Mouse (Mus musculus): Measurements from ENCODE around the gene Tas1r3. TPM values are rescaled to one million over a fixed set of nuclear protein-coding genes. Genes with fewer than 3 reads are reported as not detected.

Tas1r3 gene
- polyA plus RNA-seq, 1 experiment from 2014 or later, result 0.84 TPM

GRCm38 (mm10) chr4:155891551-155892001, 28.4 kb upstream of the Tas1r3 start, which contains the start of the genes Pusl1 and Acap3:
TSS of gene Pusl1 (minus strand) at chr4:155891781.
TSS of gene Acap3 (plus strand) at chr4:155891822.
- Histone ChIP-seq H3K9me3 (ENCODE audit: control insufficient read depth, low read length) (no peaks in the 10 kb centered on the region), H3K4me2 (ENCODE audit: low read length) (peak within 1 kb of the TSS; percentile 98), H3K4me3 (replicated peaks; ENCODE audit: low read length) (peak within 1 kb of the TSS; percentile 98), H3K9ac (replicated peaks; ENCODE audit: low read depth, low read length) (peak within 1 kb of the TSS; percentile 97), H3K4me1 (replicated peaks; ENCODE audit: control insufficient read depth, insufficient read depth, low read length) (peaks cover 48% of the 10 kb centered on the region), H3K36me3 (ENCODE audit: control insufficient read depth, insufficient read depth) (peaks cover 16% of the 10 kb centered on the region), H3K27me3 (replicated peaks; ENCODE audit: control insufficient read depth, insufficient read depth, low read length) (no peaks in the 10 kb centered on the region), H3K27ac (ENCODE audit: low read length) (peak within 1 kb of the TSS; percentile 100)
- peak; percentile 84 for ATAC-seq
- WGBS, result under 1% methylated on average over 52 of the region's 52 CpGs

- peak overlapping the region; percentile 98 for H3K4me2 ChIP-seq (ENCODE audit: low read length)
- no peak for ATAC-seq
- peak overlapping the region; percentile 35; the same call in 1 of the 2 replicates for H3K27ac ChIP-seq (ENCODE audit: low read length)
- H3K4me3 ChIP-seq (replicated peaks; ENCODE audit: low read length), result peak overlapping the region; percentile 98
- H3K4me1 ChIP-seq (replicated peaks; ENCODE audit: control insufficient read depth, insufficient read depth, low read length), result peaks cover 48% of the 10 kb centered on the region
- peaks cover 13% of the 10 kb centered on the region for H3K36me3 ChIP-seq (ENCODE audit: control insufficient read depth, insufficient read depth)
- 0% methylated on average over 34 of the region's 34 CpGs for WGBS
- no peaks in the 10 kb centered on the region for H3K9me3 ChIP-seq (ENCODE audit: control insufficient read depth, low read length)
- H3K27me3 ChIP-seq (replicated peaks; ENCODE audit: control insufficient read depth, insufficient read depth, low read length), result no peaks in the 10 kb centered on the region
- peak overlapping the region; percentile 83 for H3K9ac ChIP-seq (replicated peaks; ENCODE audit: low read depth, low read length)
These were observed 27.9 kb upstream of the Tas1r3 start for GRCm38 (mm10) chr4:155891011-155891471.

- no peak overlapping the region for H3K9ac ChIP-seq (replicated peaks; ENCODE audit: low read depth, low read length)
- peaks cover 23% of the 10 kb centered on the region for H3K36me3 ChIP-seq (ENCODE audit: control insufficient read depth, insufficient read depth)
- no peaks in the 10 kb centered on the region for H3K27me3 ChIP-seq (replicated peaks; ENCODE audit: control insufficient read depth, insufficient read depth, low read length)
- 85% methylated on average over 5 of the region's 5 CpGs for WGBS
- no peak for ATAC-seq
- no peak overlapping the region for H3K27ac ChIP-seq (ENCODE audit: low read length)
- peaks cover 32% of the 10 kb centered on the region for H3K4me1 ChIP-seq (replicated peaks; ENCODE audit: control insufficient read depth, insufficient read depth, low read length)
- H3K4me2 ChIP-seq (ENCODE audit: low read length), result no peak overlapping the region
- H3K9me3 ChIP-seq (ENCODE audit: control insufficient read depth, low read length), result no peaks in the 10 kb centered on the region
- H3K4me3 ChIP-seq (replicated peaks; ENCODE audit: low read length), result no peak overlapping the region
These were observed 26.2 kb upstream of the Tas1r3 start for GRCm38 (mm10) chr4:155889316-155889715.

- no peak overlapping the region for H3K4me3 ChIP-seq (replicated peaks; ENCODE audit: low read length)
- H3K36me3 ChIP-seq (ENCODE audit: control insufficient read depth, insufficient read depth), result peaks cover 23% of the 10 kb centered on the region
- no peaks in the 10 kb centered on the region for H3K9me3 ChIP-seq (ENCODE audit: control insufficient read depth, low read length)
These were observed 25.0 kb upstream of the Tas1r3 start for GRCm38 (mm10) chr4:155888181-155888580.

GRCm38 (mm10) chr4:155887674-155888073, 24.5 kb upstream of the Tas1r3 start:
- ATAC-seq, result no peak
- H3K27me3 ChIP-seq (replicated peaks; ENCODE audit: control insufficient read depth, insufficient read depth, low read length), result no peaks in the 10 kb centered on the region
- no peak overlapping the region for H3K27ac ChIP-seq (ENCODE audit: low read length)
- 90% methylated on average over 10 of the region's 10 CpGs for WGBS
- no peaks in the 10 kb centered on the region for H3K9me3 ChIP-seq (ENCODE audit: control insufficient read depth, low read length)
- no peak overlapping the region for H3K4me2 ChIP-seq (ENCODE audit: low read length)
- H3K36me3 ChIP-seq (ENCODE audit: control insufficient read depth, insufficient read depth), result peaks cover 23% of the 10 kb centered on the region
- no peak overlapping the region for H3K9ac ChIP-seq (replicated peaks; ENCODE audit: low read depth, low read length)
- H3K4me1 ChIP-seq (replicated peaks; ENCODE audit: control insufficient read depth, insufficient read depth, low read length), result peaks cover 16% of the 10 kb centered on the region
- no peak overlapping the region for H3K4me3 ChIP-seq (replicated peaks; ENCODE audit: low read length)

More at GRCm38 (mm10) chr4:155888181-155888580, 25.0 kb upstream of the Tas1r3 start:
- Histone ChIP-seq H3K27ac (ENCODE audit: low read length) (no peak overlapping the region), H3K9ac (replicated peaks; ENCODE audit: low read depth, low read length) (no peak overlapping the region), H3K27me3 (replicated peaks; ENCODE audit: control insufficient read depth, insufficient read depth, low read length) (no peaks in the 10 kb centered on the region), H3K4me1 (replicated peaks; ENCODE audit: control insufficient read depth, insufficient read depth, low read length) (peaks cover 21% of the 10 kb centered on the region), H3K4me2 (ENCODE audit: low read length) (no peak overlapping the region)
- no peak for ATAC-seq
- 93% methylated on average over 9 of the region's 9 CpGs for WGBS

- no peak overlapping the region for H3K4me2 ChIP-seq (ENCODE audit: low read length)
- no peaks in the 10 kb centered on the region for H3K27me3 ChIP-seq (replicated peaks; ENCODE audit: control insufficient read depth, insufficient read depth, low read length)
- H3K9ac ChIP-seq (replicated peaks; ENCODE audit: low read depth, low read length), result no peak overlapping the region
- peaks cover 23% of the 10 kb centered on the region for H3K36me3 ChIP-seq (ENCODE audit: control insufficient read depth, insufficient read depth)
- ATAC-seq, result no peak
- H3K27ac ChIP-seq (ENCODE audit: low read length), result no peak overlapping the region
- WGBS, result 94% methylated on average over 5 of the region's 5 CpGs
- peaks cover 16% of the 10 kb centered on the region for H3K4me1 ChIP-seq (replicated peaks; ENCODE audit: control insufficient read depth, insufficient read depth, low read length)
- no peak overlapping the region for H3K4me3 ChIP-seq (replicated peaks; ENCODE audit: low read length)
- H3K9me3 ChIP-seq (ENCODE audit: control insufficient read depth, low read length), result no peaks in the 10 kb centered on the region
These were observed 23.2 kb upstream of the Tas1r3 start for GRCm38 (mm10) chr4:155886330-155886729.

- no peak overlapping the region for H3K9ac ChIP-seq (replicated peaks; ENCODE audit: low read depth, low read length)
- H3K36me3 ChIP-seq (ENCODE audit: control insufficient read depth, insufficient read depth), result peaks cover 17% of the 10 kb centered on the region
- H3K4me3 ChIP-seq (replicated peaks; ENCODE audit: low read length), result no peak overlapping the region
- no peak overlapping the region for H3K4me2 ChIP-seq (ENCODE audit: low read length)
- H3K27me3 ChIP-seq (replicated peaks; ENCODE audit: control insufficient read depth, insufficient read depth, low read length), result no peaks in the 10 kb centered on the region
- ATAC-seq, result no peak
- H3K4me1 ChIP-seq (replicated peaks; ENCODE audit: control insufficient read depth, insufficient read depth, low read length), result no peaks in the 10 kb centered on the region
- no peaks in the 10 kb centered on the region for H3K9me3 ChIP-seq (ENCODE audit: control insufficient read depth, low read length)
- H3K27ac ChIP-seq (ENCODE audit: low read length), result no peak overlapping the region
- WGBS, result 86% methylated on average over 3 of the region's 3 CpGs
These were observed 20.4 kb upstream of the Tas1r3 start for GRCm38 (mm10) chr4:155883587-155883986.

GRCm38 (mm10) chr4:155871404-155871803, 8.2 kb upstream of the Tas1r3 start:
- WGBS, result 93% methylated on average over 7 of the region's 7 CpGs
- peaks cover 19% of the 10 kb centered on the region for H3K36me3 ChIP-seq (ENCODE audit: control insufficient read depth, insufficient read depth)

GRCm38 (mm10) chr4:155869317-155870033, 6.3 kb upstream of the Tas1r3 start, which contains the start of the genes Cptp and Ints11:
TSS of gene Cptp (minus strand) at chr4:155869440.
TSS of gene Ints11 (plus strand) at chr4:155869546.
- ATAC-seq, result peak; percentile 98
- under 1% methylated on average over 63 of the region's 63 CpGs for WGBS
- H3K9ac ChIP-seq (replicated peaks; ENCODE audit: low read depth, low read length), result peak within 1 kb of the TSS; percentile 77
- H3K36me3 ChIP-seq (ENCODE audit: control insufficient read depth, insufficient read depth), result peaks cover 15% of the 10 kb centered on the region
- no peaks in the 10 kb centered on the region for H3K9me3 ChIP-seq (ENCODE audit: control insufficient read depth, low read length)
- H3K4me2 ChIP-seq (ENCODE audit: low read length), result peak within 1 kb of the TSS; percentile 98
- H3K4me3 ChIP-seq (replicated peaks; ENCODE audit: low read length), result peak within 1 kb of the TSS; percentile 73
- peaks cover 16% of the 10 kb centered on the region for H3K4me1 ChIP-seq (replicated peaks; ENCODE audit: control insufficient read depth, insufficient read depth, low read length)
- H3K27me3 ChIP-seq (replicated peaks; ENCODE audit: control insufficient read depth, insufficient read depth, low read length), result no peaks in the 10 kb centered on the region
- peak within 1 kb of the TSS; percentile 71 for H3K27ac ChIP-seq (ENCODE audit: low read length)

More at GRCm38 (mm10) chr4:155871404-155871803, 8.2 kb upstream of the Tas1r3 start:
- Histone ChIP-seq H3K4me2 (ENCODE audit: low read length) (no peak overlapping the region), H3K9ac (replicated peaks; ENCODE audit: low read depth, low read length) (no peak overlapping the region), H3K9me3 (ENCODE audit: control insufficient read depth, low read length) (no peaks in the 10 kb centered on the region), H3K4me1 (replicated peaks; ENCODE audit: control insufficient read depth, insufficient read depth, low read length) (peaks cover 16% of the 10 kb centered on the region), H3K4me3 (replicated peaks; ENCODE audit: low read length) (no peak overlapping the region), H3K27ac (ENCODE audit: low read length) (no peak overlapping the region), H3K27me3 (replicated peaks; ENCODE audit: control insufficient read depth, insufficient read depth, low read length) (no peaks in the 10 kb centered on the region)
- no peak for ATAC-seq

Measured in forebrain, embryonic 16.5 days (tissue).